Mouse (Mus musculus): ENCODE results near the gene Slc22a3.

- TF ChIP-seq CTCF (IDR thresholded peaks at IDR 0.05; ENCODE audit: low read depth) = no peak
- no peak for TF ChIP-seq EP300 (optimal IDR thresholded peaks at IDR 0.05)
Observed at GRCm38 (mm10) chr17:12382531-12382930, 125.0 kb downstream of the Slc22a3 start.

All from stomach, postnatal 0 days (tissue).